Mouse (Mus musculus) midbrain, embryonic 10.5 days (tissue): ENCODE results near the gene Pkm. TPM values are rescaled to one million over a fixed set of nuclear protein-coding genes. Genes with fewer than 3 reads are reported as not detected.

Experiments
- DNase-seq: peaks from one replicate; pipeline ENCODE4 v3.0.0-alpha.2; 2017; ENCODE audit warnings: low spot score
- H3K27ac ChIP-seq: fragments of 300-500 bp; sonication (generic); replicated peaks from 2 replicates; pipeline ENCODE4 v1.5.1; 2016; ENCODE audit warnings: mild to moderate bottlenecking
- H3K27me3 ChIP-seq: fragments of 300-500 bp; sonication (generic); 2 replicates; pipeline ENCODE4 v1.6.1; 2016; ENCODE audit warnings: low read depth, mild to moderate bottlenecking; ENCODE audit not compliant: poor library complexity, severe bottlenecking
- H3K36me3 ChIP-seq: fragments of 300-500 bp; sonication (generic); 2 replicates; pipeline ENCODE4 v1.6.1; 2016; ENCODE audit warnings: mild to moderate bottlenecking, moderate library complexity
- H3K4me1 ChIP-seq: fragments of 300-500 bp; sonication (generic); 2 replicates; pipeline ENCODE4 v1.6.1; 2016
- H3K4me3 ChIP-seq: fragments of 300-500 bp; sonication (generic); 2 replicates; pipeline ENCODE4 v1.5.1; 2016; ENCODE audit warnings: mild to moderate bottlenecking, moderate library complexity
- H3K9me3 ChIP-seq: fragments of 300-500 bp; sonication (generic); replicated peaks from 2 replicates; pipeline ENCODE4 v1.6.1; 2016; ENCODE audit warnings: mild to moderate bottlenecking
- WGBS: fragments of 180-500 bp; shearing (Covaris S2); methylation state at CpG from one replicate; pipeline ENCODE4 v1.1.7; 2016; 5-methylcytosine and 5-hydroxymethylcytosine counted together
- polyA plus RNA-seq: library from polyadenylated mRNA; unstranded; fragments of >200 nt; fragmentation: Nextera tagmentation; extraction: Ambion mirVana; gene quantifications from 2 replicates; pipeline ENCODE4 v1.2.1, GENCODE M21; 2016

The Pkm gene
- polyA plus RNA-seq, 1 experiment from 2014 or later: 3,271 TPM

DNA sequence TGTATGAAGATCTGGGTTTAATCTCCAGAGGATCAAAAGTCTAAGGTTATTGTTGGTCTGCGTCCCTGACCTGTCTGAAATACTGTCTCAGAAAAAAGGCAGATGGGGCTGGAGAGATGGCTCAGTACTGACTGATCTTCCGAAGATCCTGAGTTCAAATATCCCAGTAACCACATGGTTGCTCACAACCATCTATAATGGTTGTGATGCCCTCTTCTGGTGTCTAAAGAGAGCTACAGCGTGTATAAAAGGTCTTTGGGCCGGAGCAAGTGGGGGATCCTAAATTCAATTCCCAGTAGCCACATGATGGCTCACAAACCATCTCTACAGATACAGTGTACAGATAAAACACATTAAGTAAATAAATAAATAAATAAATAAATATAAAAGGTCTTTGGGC is 13.0 kb downstream of the Pkm start:
- no peak for DNase-seq
- H3K27me3 ChIP-seq: no peaks in the 10 kb centered on the region
- H3K9me3 ChIP-seq: no peaks in the 10 kb centered on the region
- no peak overlapping the region for H3K27ac ChIP-seq
- WGBS: 88% methylated on average over 4 of the region's 4 CpGs
- H3K4me1 ChIP-seq: no peaks in the 10 kb centered on the region
- H3K36me3 ChIP-seq: peaks cover 100% of the 10 kb centered on the region
- H3K4me3 ChIP-seq: no peak overlapping the region

DNA sequence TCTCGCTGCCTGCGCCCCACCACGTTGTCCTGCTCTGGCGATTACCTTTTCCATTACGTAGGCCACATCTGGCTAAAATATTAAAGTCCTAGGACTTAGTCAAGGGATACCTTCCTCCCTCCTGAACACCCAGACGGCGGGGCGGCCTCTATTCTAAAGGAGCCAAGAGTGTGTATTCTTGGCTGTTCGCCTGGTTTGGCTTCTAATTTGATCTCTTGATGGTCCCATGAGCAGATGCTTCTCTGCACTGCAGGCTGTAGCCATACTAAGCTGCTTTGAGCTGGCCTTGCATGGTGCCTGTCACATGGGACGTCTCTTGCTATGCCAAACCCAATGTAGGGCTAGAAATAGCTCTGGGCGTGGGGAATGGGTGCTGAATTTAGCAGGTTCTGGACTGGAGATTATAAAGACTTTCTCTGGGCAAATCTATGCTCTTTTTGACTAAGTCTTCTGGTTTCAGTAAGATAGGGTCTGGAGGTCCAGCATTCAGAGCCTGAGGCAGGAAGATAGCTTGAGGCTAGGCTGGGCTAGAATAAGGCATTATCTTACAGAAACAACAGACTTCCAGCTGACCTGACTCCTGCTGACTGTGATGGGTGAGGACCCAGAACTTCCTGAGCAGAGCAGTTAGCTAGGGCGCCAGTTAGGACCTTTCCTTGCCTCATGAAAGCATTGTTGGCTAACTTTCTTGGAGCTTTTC is 16.2 kb downstream of the Pkm start:
- Histone ChIP-seq H3K9me3 (no peaks in the 10 kb centered on the region), H3K36me3 (peaks cover 100% of the 10 kb centered on the region), H3K4me3 (no peak overlapping the region), H3K27me3 (no peaks in the 10 kb centered on the region), H3K27ac (no peak overlapping the region), H3K4me1 (no peaks in the 10 kb centered on the region)
- WGBS: 92% methylated on average over 12 of the region's 12 CpGs
- DNase-seq: no peak

DNA sequence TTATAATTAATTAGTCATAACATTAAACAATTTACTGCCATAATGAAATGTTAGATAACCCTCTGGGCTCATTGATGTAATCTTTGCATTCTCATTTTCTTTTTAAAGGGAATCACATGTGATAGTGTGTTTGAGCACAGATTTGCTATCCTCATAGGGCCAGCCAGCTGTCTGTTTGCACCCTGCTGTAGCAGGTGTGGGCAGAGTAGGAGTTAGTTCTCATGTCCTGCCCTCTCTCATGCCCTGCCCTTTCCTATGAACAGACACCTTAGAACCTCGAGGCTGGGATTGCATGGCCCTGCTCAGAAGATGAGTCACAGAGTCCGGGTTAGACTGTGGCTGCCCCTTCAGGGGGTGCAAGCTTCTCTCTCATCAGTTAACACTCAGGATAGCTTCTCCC is 17.3 kb downstream of the Pkm start:
- Histone ChIP-seq H3K27ac (no peak overlapping the region), H3K4me1 (no peaks in the 10 kb centered on the region), H3K9me3 (no peaks in the 10 kb centered on the region), H3K4me3 (no peak overlapping the region), H3K27me3 (no peaks in the 10 kb centered on the region), H3K36me3 (peaks cover 100% of the 10 kb centered on the region)
- 88% methylated on average over 2 of the region's 2 CpGs for WGBS
- DNase-seq: no peak

DNA sequence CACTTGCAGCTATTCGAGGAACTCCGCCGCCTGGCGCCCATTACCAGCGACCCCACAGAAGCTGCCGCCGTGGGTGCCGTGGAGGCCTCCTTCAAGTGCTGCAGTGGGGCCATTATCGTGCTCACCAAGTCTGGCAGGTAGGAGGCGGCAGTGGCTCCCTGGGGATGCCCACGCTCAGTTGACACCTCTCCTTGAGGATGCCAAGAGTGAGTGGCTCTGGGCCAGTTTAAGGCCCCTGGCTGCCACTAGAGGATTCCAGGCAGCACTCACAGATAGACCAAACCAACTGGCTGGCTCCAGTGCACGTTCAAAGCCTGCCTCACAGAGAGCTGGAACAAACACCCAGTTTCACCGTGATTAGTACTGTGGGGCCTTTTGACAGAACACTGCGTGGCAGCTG is 19.4 kb downstream of the Pkm start:
- H3K36me3 ChIP-seq: peaks cover 93% of the 10 kb centered on the region

DNA sequence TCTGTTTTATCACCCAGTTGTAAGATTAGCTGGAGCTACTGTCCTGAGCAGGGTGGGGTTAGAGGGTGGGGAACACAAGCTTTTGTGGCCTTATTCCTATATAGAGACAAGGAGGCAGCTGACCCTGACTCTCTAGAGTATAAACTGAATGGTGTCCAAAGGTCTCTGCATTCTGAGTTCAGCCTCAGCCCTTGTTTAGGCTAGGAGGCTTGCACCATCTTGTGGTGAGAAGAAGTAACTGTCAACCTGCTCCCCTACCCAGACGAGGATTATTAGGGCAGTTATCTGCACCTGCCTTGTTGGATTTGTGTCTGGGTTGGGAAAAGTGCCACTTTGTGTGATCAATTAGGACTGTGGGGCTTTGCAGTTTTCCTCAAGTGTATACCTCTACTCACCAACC is 22.1 kb downstream of the Pkm start:
- peaks cover 66% of the 10 kb centered on the region for H3K36me3 ChIP-seq
- peaks cover 12% of the 10 kb centered on the region for H3K4me1 ChIP-seq
- DNase-seq: no peak
- H3K27me3 ChIP-seq: peaks cover 27% of the 10 kb centered on the region
- H3K27ac ChIP-seq: no peak overlapping the region
- H3K4me3 ChIP-seq: no peak overlapping the region
- 43% methylated on average over 1 of the region's 1 CpGs for WGBS
- no peaks in the 10 kb centered on the region for H3K9me3 ChIP-seq

More for the DNA sequence above, 19.4 kb downstream of the Pkm start:
- peaks cover 10% of the 10 kb centered on the region for H3K4me1 ChIP-seq
- no peak overlapping the region for H3K4me3 ChIP-seq
- H3K9me3 ChIP-seq: no peaks in the 10 kb centered on the region
- WGBS: 91% methylated on average over 14 of the region's 14 CpGs
- no peak overlapping the region for H3K27ac ChIP-seq
- peaks cover 4% of the 10 kb centered on the region for H3K27me3 ChIP-seq
- no peak for DNase-seq

DNA sequence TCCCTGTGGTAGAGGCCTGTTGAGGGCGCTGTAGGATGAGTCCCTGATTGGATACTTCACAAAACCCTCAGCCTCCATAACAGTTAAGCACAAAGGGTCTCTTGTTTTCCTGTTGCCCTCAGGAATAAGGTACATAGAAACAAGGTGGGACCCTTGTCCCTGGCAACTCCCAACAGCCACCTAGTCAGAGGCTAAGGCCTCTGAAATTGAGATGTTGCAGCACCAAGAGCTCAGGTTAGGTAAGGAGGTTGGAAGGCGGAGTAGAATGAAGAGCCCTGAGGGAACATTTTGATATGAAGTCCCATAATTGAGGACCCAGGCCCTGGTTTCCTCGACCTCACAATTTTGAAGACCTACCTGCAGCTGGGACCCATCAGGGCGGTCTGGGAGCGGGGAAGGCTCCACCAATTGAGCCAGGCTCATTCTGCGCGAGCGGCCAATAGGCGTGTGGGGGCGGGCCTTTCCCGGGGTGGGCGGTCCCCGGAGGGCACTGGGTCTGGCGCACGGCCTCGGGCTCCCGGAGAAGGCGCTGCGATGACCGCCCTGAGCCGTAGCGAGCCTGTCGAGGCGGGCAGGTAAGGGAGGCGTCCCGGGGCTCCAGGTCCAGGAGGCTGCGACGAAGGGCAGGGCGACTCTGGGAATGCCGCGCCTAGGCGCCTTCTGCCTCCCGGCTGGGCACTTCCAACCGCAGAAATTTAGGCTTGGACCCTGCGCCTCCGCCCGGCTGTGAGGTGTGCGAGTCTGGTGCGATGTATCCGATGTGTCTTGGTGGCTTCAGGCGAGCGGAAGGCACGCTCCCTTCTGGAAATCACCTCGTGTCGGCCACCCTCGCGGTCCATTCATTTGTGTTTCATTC is 23.7 kb downstream of the Pkm start, which contains the start of gene Gramd2:
Gene Gramd2, plus strand, starts transcription at position 467 of the 856 bp plus-strand sequence.
- H3K27me3 ChIP-seq: peaks cover 27% of the 10 kb centered on the region
- H3K9me3 ChIP-seq: no peaks in the 10 kb centered on the region
- peak within 1 kb of the TSS; percentile 33; the same call in 1 of the 2 replicates for H3K27ac ChIP-seq
- 1% methylated on average over 47 of the region's 47 CpGs for WGBS
- H3K36me3 ChIP-seq: peaks cover 50% of the 10 kb centered on the region
- peak within 1 kb of the TSS; percentile 58 for H3K4me3 ChIP-seq
- H3K4me1 ChIP-seq: peaks cover 12% of the 10 kb centered on the region
- DNase-seq: peak; percentile 91

DNA sequence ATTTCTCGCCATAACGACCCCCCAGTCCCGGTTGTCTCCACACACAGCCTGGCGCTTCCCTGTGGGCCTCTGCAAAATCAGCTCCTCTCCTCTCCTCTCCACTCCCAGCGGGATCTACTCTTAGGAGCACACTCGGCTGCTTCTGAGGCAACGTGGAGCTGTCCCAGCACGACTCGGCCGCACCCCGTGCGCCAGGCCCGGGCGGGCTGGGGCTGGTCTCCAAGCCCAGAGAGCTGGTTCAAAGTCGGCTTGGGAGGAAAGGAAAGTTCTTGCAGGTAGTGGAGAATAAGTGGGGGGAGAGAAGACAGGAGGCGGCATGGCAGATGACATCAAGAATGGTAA is 24.3 kb downstream of the Pkm start:
- peaks cover 12% of the 10 kb centered on the region for H3K4me1 ChIP-seq
- WGBS: 11% methylated on average over 16 of the region's 16 CpGs
- peaks cover 44% of the 10 kb centered on the region for H3K36me3 ChIP-seq
- no peak for DNase-seq
- H3K4me3 ChIP-seq: peak overlapping the region; percentile 58
- 0 out of 2 replicates have a peak overlapping the region, but pooled peaks have one; percentile 33 for H3K27ac ChIP-seq
- H3K9me3 ChIP-seq: no peaks in the 10 kb centered on the region
- peaks cover 27% of the 10 kb centered on the region for H3K27me3 ChIP-seq

DNA sequence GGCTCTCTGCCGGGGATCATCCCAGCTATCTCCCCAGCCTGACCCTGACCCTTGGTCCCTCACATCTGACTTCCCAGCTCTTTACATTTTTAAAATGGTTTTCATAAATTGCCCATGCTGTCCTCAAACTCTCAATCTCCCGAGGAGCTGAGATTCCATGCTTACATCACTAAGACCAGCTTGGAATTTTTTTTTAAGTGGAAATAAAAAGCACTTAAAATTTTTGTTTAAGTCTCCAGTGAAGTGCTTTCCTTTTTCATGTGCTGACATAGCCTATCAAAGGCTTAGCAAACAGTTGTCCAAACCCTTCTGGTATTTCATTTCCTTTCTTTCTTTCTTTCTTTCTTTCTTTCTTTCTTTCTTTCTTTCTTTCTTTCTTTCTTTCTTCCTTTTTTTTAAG is 27.9 kb downstream of the Pkm start:
- 71% methylated on average over 2 of the region's 2 CpGs for WGBS
- H3K27ac ChIP-seq: no peak overlapping the region
- DNase-seq: no peak
- H3K27me3 ChIP-seq: peaks cover 27% of the 10 kb centered on the region
- no peak overlapping the region for H3K4me3 ChIP-seq
- peaks cover 9% of the 10 kb centered on the region for H3K36me3 ChIP-seq
- H3K9me3 ChIP-seq: no peaks in the 10 kb centered on the region
- H3K4me1 ChIP-seq: peaks cover 12% of the 10 kb centered on the region

DNA sequence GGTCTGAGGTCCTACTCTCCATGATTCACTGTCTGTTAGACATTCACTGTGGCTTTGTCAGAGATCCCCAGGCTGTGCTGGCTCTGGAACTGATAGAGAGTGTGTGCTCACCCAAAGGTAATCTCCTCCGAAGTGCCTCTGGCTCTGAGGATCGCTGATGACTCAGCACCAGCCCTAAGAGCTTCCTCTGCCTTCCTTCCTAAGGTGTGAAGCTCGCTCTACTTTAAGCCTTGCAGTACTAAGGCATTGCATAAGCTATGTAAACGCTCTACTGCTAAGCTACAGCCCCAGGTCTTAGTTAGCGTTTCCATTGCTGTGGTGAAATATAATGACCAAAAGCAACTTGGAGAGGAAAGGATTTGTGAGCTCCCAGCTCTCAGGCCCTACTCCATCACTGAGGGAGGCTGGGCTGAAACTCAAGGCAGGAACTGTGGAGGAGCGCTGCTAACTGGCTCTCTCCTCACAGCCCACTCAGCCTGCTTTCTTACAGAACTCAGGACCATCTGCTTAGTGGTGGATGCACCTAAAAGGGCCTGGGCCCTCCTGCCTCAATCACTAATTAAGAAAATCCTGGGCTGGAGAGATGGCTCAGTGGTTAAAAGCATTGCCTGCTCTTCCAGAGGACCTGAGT is 31.4 kb downstream of the Pkm start:
- H3K4me1 ChIP-seq: peaks cover 11% of the 10 kb centered on the region
- H3K27me3 ChIP-seq: peaks cover 21% of the 10 kb centered on the region
- no peak overlapping the region for H3K4me3 ChIP-seq
- WGBS: 38% methylated on average over 6 of the region's 6 CpGs
- no peaks in the 10 kb centered on the region for H3K36me3 ChIP-seq
- DNase-seq: no peak
- H3K9me3 ChIP-seq: no peaks in the 10 kb centered on the region
- H3K27ac ChIP-seq: no peak overlapping the region

DNA sequence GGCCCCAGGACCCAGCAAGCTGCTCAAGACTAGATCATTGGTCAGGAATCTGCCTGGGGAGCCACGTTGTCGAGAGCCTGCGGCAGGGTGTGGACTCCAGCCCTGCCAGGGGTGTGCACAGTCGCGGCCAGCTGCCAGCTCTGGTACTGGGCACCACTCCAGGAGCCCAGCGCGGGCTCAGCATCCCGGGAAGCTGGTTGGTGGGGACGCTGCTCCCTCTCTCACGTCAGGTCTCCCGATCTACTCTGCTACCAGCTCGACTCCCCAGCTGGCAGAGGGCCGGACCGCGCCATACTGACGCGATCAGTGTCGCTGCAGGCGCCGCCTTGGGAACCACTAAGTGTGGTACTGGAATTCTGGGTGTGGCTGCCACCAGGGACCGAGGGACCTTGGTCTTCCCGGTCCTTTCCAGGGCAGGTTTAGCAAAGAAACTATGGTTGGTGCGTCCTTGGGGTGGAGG is 35.5 kb downstream of the Pkm start:
- Histone ChIP-seq H3K4me3 (peak overlapping the region; percentile 49), H3K27ac (peak overlapping the region; percentile 52), H3K4me1 (peaks cover 23% of the 10 kb centered on the region), H3K9me3 (no peaks in the 10 kb centered on the region), H3K27me3 (peaks cover 17% of the 10 kb centered on the region), H3K36me3 (no peaks in the 10 kb centered on the region)
- peak; percentile 38 for DNase-seq
- 5% methylated on average over 23 of the region's 23 CpGs for WGBS

DNA sequence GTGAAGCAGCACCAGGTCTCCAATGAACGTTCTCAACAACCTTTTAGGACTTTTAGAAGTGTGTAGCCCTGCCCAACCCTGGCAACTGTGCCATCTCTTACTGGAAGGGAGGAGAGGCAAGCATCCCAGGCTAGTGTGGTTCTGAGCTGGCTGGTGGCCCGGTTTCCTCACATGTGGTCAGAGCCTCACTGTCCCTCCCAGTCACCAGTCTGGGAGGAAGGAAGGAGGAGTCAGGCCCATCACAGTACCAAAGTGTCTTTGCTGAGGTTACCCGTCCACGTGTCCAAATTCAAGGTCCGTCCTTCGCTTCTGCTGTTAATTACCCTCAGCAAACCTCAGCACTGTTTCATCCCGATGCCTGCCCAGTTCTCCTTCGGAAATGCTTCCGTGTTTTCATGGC is 36.0 kb downstream of the Pkm start:
- H3K4me3 ChIP-seq: peak overlapping the region; percentile 49

DNA sequence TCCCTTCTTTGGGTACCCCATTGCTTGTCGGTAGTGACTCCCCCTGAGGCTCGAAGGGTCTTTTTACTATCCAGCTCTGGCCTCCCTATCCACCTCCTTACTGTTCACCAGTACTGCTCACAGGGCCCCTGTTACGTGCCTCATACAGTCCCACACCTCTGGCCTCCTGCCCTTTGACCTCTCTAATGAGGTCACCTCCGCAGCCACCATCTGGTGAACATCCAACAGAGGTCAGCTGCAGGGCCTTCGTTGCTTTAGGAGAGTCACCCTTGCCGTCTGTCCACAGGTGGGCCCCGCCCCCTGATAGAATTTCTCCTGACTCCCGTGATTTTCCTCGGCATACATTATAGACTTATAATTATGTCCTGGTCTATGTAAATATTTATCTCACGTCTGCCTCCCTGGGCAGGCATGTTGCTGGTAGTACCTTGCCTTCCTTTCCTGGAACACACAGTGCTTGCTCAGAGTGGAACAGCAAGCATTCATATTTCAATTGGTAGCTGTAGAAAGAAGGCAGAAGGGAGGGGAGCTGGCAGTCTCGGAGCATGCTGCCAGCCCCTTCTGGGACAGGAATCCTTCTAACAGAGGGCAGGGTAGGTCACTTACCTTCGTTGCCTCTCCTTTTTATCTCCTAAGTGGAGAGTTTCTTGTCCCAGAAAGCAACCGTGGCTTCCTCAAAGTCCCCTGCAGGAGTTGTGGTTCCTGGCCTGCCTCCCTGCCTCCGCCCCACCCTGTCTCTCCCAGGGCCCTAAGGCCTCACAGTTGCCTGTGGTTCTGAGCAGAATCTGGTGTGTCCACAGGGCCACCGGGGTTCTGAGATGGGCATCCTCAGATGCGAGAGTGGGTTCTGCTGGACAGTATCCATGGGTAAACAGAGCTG is 38.6 kb downstream of the Pkm start:
- no peak for DNase-seq
- WGBS: 63% methylated on average over 16 of the region's 16 CpGs

More for the DNA sequence above, 36.0 kb downstream of the Pkm start:
- 38% methylated on average over 9 of the region's 9 CpGs for WGBS
- Histone ChIP-seq H3K36me3 (no peaks in the 10 kb centered on the region), H3K9me3 (no peaks in the 10 kb centered on the region), H3K4me1 (peaks cover 23% of the 10 kb centered on the region), H3K27ac (peak overlapping the region; percentile 52; the same call in 1 of the 2 replicates), H3K27me3 (peaks cover 17% of the 10 kb centered on the region)
- DNase-seq: no peak

More for the DNA sequence above, 38.6 kb downstream of the Pkm start:
- Histone ChIP-seq H3K27me3 (peaks cover 17% of the 10 kb centered on the region), H3K27ac (no peak overlapping the region), H3K4me3 (no peak overlapping the region), H3K4me1 (peaks cover 23% of the 10 kb centered on the region), H3K9me3 (no peaks in the 10 kb centered on the region), H3K36me3 (no peaks in the 10 kb centered on the region)
